In genomic region chr14:30019792-30020575, GRCm38 (mm10) we compare ENCODE assay signal across 26 mouse cellular contexts. TPM values are rescaled to one million over a fixed set of nuclear protein-coding genes. Genes with fewer than 3 reads are reported as not detected.
DNase-seq lines count a peak whose midpoint lies in the region; ATAC-seq and TF ChIP-seq lines count a peak whose summit lies in the region.
"Had no signal": no experiment of that assay in that cellular context is flagged by ENCODE, and none has a peak within 500 bp of the region (broad histone marks: within the 10 kb centered on the region; RNA-seq: fewer than 3 reads in every experiment).

No protein-coding gene starts in this region.

- peak overlapping the region; percentile 98 for H3K27ac ChIP-seq in liver, adult 2 months (replicated peaks; ENCODE audit: insufficient read depth, low read depth, low read length)
- H3K27ac ChIP-seq in liver, embryonic 12.5 days: no peak overlapping the region
- H3K27ac ChIP-seq: embryonic facial prominence, embryonic 15.5 days; forebrain, embryonic 10.5 days; forebrain, embryonic 15.5 days; heart, embryonic 13.5 days; hindbrain, embryonic 12.5 days had no signal

- 49% methylated on average over 9 of the region's 9 CpGs for WGBS in liver, adult 2 months
- 45% methylated on average over 9 of the region's 9 CpGs for WGBS in liver, embryonic 12.5 days (ENCODE audit: insufficient replicate concordance)

- no peak for ATAC-seq in liver, embryonic 12.5 days
- peak; percentile 57 for ATAC-seq in granulocyte monocyte progenitor cell, adult 5-6 weeks (replicated peaks; ENCODE audit: poor library complexity, severe bottlenecking)
- ATAC-seq: CD4-positive, CD25-positive, alpha-beta regulatory T cell, adult 4 months; forebrain, embryonic 15.5 days; hindbrain, embryonic 16.5 days; inflammation-experienced regulatory T-cells, adult 6 months had no signal

- H3K4me3 ChIP-seq in liver, adult 2 months (ENCODE audit: insufficient read depth, low read depth, low read length): no peak overlapping the region
- no peak overlapping the region for H3K4me3 ChIP-seq in liver, embryonic 12.5 days
- H3K4me3 ChIP-seq: embryonic facial prominence, embryonic 15.5 days; erythroblast, embryonic 14.5 days; forebrain, embryonic 10.5 days; forebrain, embryonic 15.5 days; heart, embryonic 13.5 days; hindbrain, embryonic 12.5 days had no signal

- H3K9me3 ChIP-seq in liver, embryonic 12.5 days (replicated peaks): no peaks in the 10 kb centered on the region
- H3K9me3 ChIP-seq: embryonic facial prominence, embryonic 15.5 days; forebrain, embryonic 10.5 days; forebrain, embryonic 15.5 days; G1E; heart, embryonic 13.5 days; hindbrain, embryonic 12.5 days had no signal

- no peaks in the 10 kb centered on the region for H3K27me3 ChIP-seq in liver, adult 2 months (ENCODE audit: control insufficient read depth, insufficient read depth, low read length)
- H3K27me3 ChIP-seq in liver, embryonic 12.5 days (replicated peaks): no peaks in the 10 kb centered on the region
- H3K27me3 ChIP-seq: embryonic facial prominence, embryonic 15.5 days; forebrain, embryonic 15.5 days; heart, embryonic 13.5 days; hindbrain, embryonic 12.5 days had no signal

- H3K4me1 ChIP-seq in liver, adult 2 months (ENCODE audit: control insufficient read depth, insufficient read depth, low read length): peaks cover 54% of the 10 kb centered on the region
- no peaks in the 10 kb centered on the region for H3K4me1 ChIP-seq in liver, embryonic 12.5 days
- H3K4me1 ChIP-seq: embryonic facial prominence, embryonic 15.5 days; forebrain, embryonic 15.5 days; heart, embryonic 13.5 days; hindbrain, embryonic 12.5 days had no signal

- H3K36me3 ChIP-seq in liver, adult 2 months (ENCODE audit: control insufficient read depth, insufficient read depth, low read length): peaks cover 5% of the 10 kb centered on the region; the same call in 1 of the 2 replicates
- H3K36me3 ChIP-seq in liver, embryonic 12.5 days: no peaks in the 10 kb centered on the region
- H3K36me3 ChIP-seq: embryonic facial prominence, embryonic 15.5 days; forebrain, embryonic 10.5 days; forebrain, embryonic 15.5 days; G1E; heart, embryonic 13.5 days; hindbrain, embryonic 12.5 days had no signal

- no peak overlapping the region for H3K4me2 ChIP-seq in liver, embryonic 12.5 days
- H3K4me2 ChIP-seq: embryonic facial prominence, embryonic 15.5 days; forebrain, embryonic 15.5 days; heart, embryonic 13.5 days; hindbrain, embryonic 12.5 days had no signal

- H3K79me2 ChIP-seq in liver, adult 2 months (ENCODE audit: control insufficient read depth, insufficient read depth, low read length): peaks cover 19% of the 10 kb centered on the region; the same call in 1 of the 2 replicates

- no peak for TF ChIP-seq CTCF in liver, adult 2 months (IDR thresholded peaks at IDR 0.05; ENCODE audit: low read depth, low read length)

- H3K9ac ChIP-seq in liver, adult 2 months (ENCODE audit: low read depth, low read length): peak overlapping the region; percentile 0; the same call in 1 of the 2 replicates
- H3K9ac ChIP-seq in liver, embryonic 12.5 days: no peak overlapping the region
- H3K9ac ChIP-seq: embryonic facial prominence, embryonic 15.5 days; forebrain, embryonic 15.5 days; heart, embryonic 13.5 days; hindbrain, embryonic 12.5 days had no signal

- TF ChIP-seq POLR2A in liver, adult 2 months (IDR thresholded peaks at IDR 0.05; ENCODE audit: extremely low read depth, insufficient read depth, low read length): no peak

- DNase-seq in liver, adult 2 months (ENCODE audit: extremely low read depth, low read depth, low spot score): peak; percentile 48
- DNase-seq in 3T3-L1 (ENCODE audit: low read depth, low spot score): peak; percentile 5
- DNase-seq in adipocyte (ENCODE audit: low spot score): peak; percentile 13
- no peak for DNase-seq in cerebellum, postnatal 25 days
- no peak for DNase-seq in lung, postnatal 36 days
- DNase-seq: adrenal gland, postnatal 10 days; B cell, adult 2 months; cerebellum, adult 18-20 months; cerebellum, adult 9-11 months; embryo, embryonic 11 days; gastrocnemius, postnatal 10 days; heart, postnatal 10 days; heart, postnatal 4 days had no signal

RNA-seq across cellular contexts. Expression of gene Chdh, which starts 11.2 kb away (rescaled TPM):
- total RNA-seq in liver, adult 2 months (2014; rRNA removed): 48.1 and 73.5 TPM in 2 replicates
- polyA plus RNA-seq in liver, adult 2 months (2012; rRNA removed): 66.2 and 75.5 TPM in 2 replicates
- 0.25 and 0.26 TPM in 2 replicates for polyA plus RNA-seq in liver, embryonic 12.5 days (2016; fragmentation: Nextera tagmentation; extraction: Ambion mirVana)
- total RNA-seq in granulocyte monocyte progenitor cell, adult 5-6 weeks (2014; fragmentation: Nextera tagmentation): 95.5 and 110 TPM in 2 replicates
- total RNA-seq in granulocyte monocyte progenitor cell, adult 5-6 weeks (2017): 95.6 and 95.7 TPM in 2 replicates
- polyA plus RNA-seq: embryonic facial prominence, embryonic 11.5 days; erythroblast, embryonic 14.5 days; forebrain, embryonic 10.5 days; G1E had no signal

RNA-seq across cellular contexts. Expression of gene Il17rb, which starts 11.3 kb away (rescaled TPM):
- total RNA-seq in liver, adult 2 months (2014; rRNA removed): 7.7 and 11.5 TPM in 2 replicates
- 3.1 and 8.2 TPM in 2 replicates for polyA plus RNA-seq in liver, adult 2 months (2012; rRNA removed)
- polyA plus RNA-seq in liver, embryonic 12.5 days (2016; fragmentation: Nextera tagmentation; extraction: Ambion mirVana): 0.39 and 0.57 TPM in 2 replicates
- total RNA-seq in granulocyte monocyte progenitor cell, adult 5-6 weeks (2014; fragmentation: Nextera tagmentation): 4.0 and 13.5 TPM in 2 replicates
- 5.2 and 7.2 TPM in 2 replicates for total RNA-seq in granulocyte monocyte progenitor cell, adult 5-6 weeks (2017)
- polyA plus RNA-seq: erythroblast, embryonic 14.5 days; G1E had no signal

RNA-seq across cellular contexts. Expression of gene Actr8, which starts 41.8 kb away (rescaled TPM):
- 35.6 and 37.3 TPM in 2 replicates for total RNA-seq in liver, adult 2 months (2014; rRNA removed)
- polyA plus RNA-seq in liver, adult 2 months (2012; rRNA removed): 10.5 and 11.3 TPM in 2 replicates
- 32.5 and 36.3 TPM in 2 replicates for polyA plus RNA-seq in liver, embryonic 12.5 days (2016; fragmentation: Nextera tagmentation; extraction: Ambion mirVana)
- 28.3 and 35.6 TPM in 2 replicates for total RNA-seq in granulocyte monocyte progenitor cell, adult 5-6 weeks (2014; fragmentation: Nextera tagmentation)
- 25.5 and 31.8 TPM in 2 replicates for total RNA-seq in granulocyte monocyte progenitor cell, adult 5-6 weeks (2017)

RNA-seq across cellular contexts. Expression of gene Selenok, which starts 51.9 kb away (rescaled TPM):
- 91.5 and 106 TPM in 2 replicates for total RNA-seq in liver, adult 2 months (2014; rRNA removed)
- polyA plus RNA-seq in liver, adult 2 months (2012; rRNA removed): 35.8 and 40.8 TPM in 2 replicates
- polyA plus RNA-seq in liver, embryonic 12.5 days (2016; fragmentation: Nextera tagmentation; extraction: Ambion mirVana): 133 and 142 TPM in 2 replicates
- total RNA-seq in granulocyte monocyte progenitor cell, adult 5-6 weeks (2014; fragmentation: Nextera tagmentation): 98.9 and 114 TPM in 2 replicates
- total RNA-seq in granulocyte monocyte progenitor cell, adult 5-6 weeks (2017): 189 and 222 TPM in 2 replicates

Comparison
In these comparisons a context has a peak if more than half of its experiments do, and no peak if none do; other contexts are left out.
1. DNase-seq: peak in liver, adult 2 months (single experiment), 3T3-L1 (single experiment) and adipocyte (single experiment); none in cerebellum, postnatal 25 days (0 of 2) and lung, postnatal 36 days (single experiment).